Comparison of ENCODE assay signal across 20 mouse cellular contexts in genomic region chr10:24819526-24819925, GRCm38 (mm10). TPM values are rescaled to one million over a fixed set of nuclear protein-coding genes. Genes with fewer than 3 reads are reported as not detected.
DNase-seq lines count a peak whose midpoint lies in the region; ATAC-seq and TF ChIP-seq lines count a peak whose summit lies in the region.
"Had no signal": no experiment of that assay in that cellular context is flagged by ENCODE, and none has a peak within 500 bp of the region (broad histone marks: within the 10 kb centered on the region; RNA-seq: fewer than 3 reads in every experiment).

No protein-coding gene starts in this region.

- TF ChIP-seq POLR2A in ES-Bruce4 (IDR thresholded peaks at IDR 0.05; ENCODE audit: insufficient read depth, low read length) = no peak

- no peak overlapping the region for H3K9ac ChIP-seq in limb, embryonic 11.5 days (ENCODE audit: low read length)
- H3K9ac ChIP-seq in ES-Bruce4 (ENCODE audit: low read depth, poor library complexity, severe bottlenecking) = no peak overlapping the region
- no peak overlapping the region for H3K9ac ChIP-seq in liver, embryonic 12.5 days
- H3K9ac ChIP-seq: embryonic facial prominence, embryonic 12.5 days; forebrain, embryonic 13.5 days; forebrain, embryonic 15.5 days; forebrain, postnatal 0 days had no signal

- TF ChIP-seq CTCF in ES-Bruce4 (IDR thresholded peaks at IDR 0.05; ENCODE audit: low read depth, low read length) = no peak

- DNase-seq in limb, embryonic 11.5 days (ENCODE audit: low spot score) = peak; percentile 19
- no peak for DNase-seq in limb, embryonic 10.5 days (ENCODE audit: low spot score)
- DNase-seq in R1 (ENCODE audit: low read depth, low spot score) = peak; percentile 70
- no peak for DNase-seq in urinary bladder, postnatal 10 days (ENCODE audit: low spot score)
- DNase-seq: adrenal gland, adult 2 months; adrenal gland, postnatal 10 days; adrenal gland, postnatal 25 days; cerebellum, adult 11-12 months; cerebellum, adult 2 months; cerebellum, adult 9-10 months; cerebellum, postnatal 10 days; cerebellum, postnatal 25 days; forebrain, postnatal 0 days had no signal

- 52% methylated on average over 3 of the region's 3 CpGs for WGBS in limb, embryonic 11.5 days
- WGBS in limb, embryonic 10.5 days = 61% methylated on average over 3 of the region's 3 CpGs
- 75% methylated on average over 3 of the region's 3 CpGs for WGBS in liver, embryonic 12.5 days (ENCODE audit: insufficient replicate concordance)

- H3K9me3 ChIP-seq in limb, embryonic 11.5 days (ENCODE audit: control insufficient read depth, low read length) = no peaks in the 10 kb centered on the region
- no peaks in the 10 kb centered on the region for H3K9me3 ChIP-seq in limb, embryonic 10.5 days (replicated peaks)
- H3K9me3 ChIP-seq in ES-Bruce4 (replicated peaks; ENCODE audit: control insufficient read depth, insufficient read depth, low read length, poor library complexity, severe bottlenecking) = no peaks in the 10 kb centered on the region
- H3K9me3 ChIP-seq in liver, embryonic 12.5 days (replicated peaks) = no peaks in the 10 kb centered on the region
- H3K9me3 ChIP-seq: forebrain, embryonic 13.5 days; forebrain, embryonic 15.5 days had no signal

- H3K4me2 ChIP-seq in limb, embryonic 11.5 days (ENCODE audit: low read depth, severe bottlenecking) = no peak overlapping the region
- no peak overlapping the region for H3K4me2 ChIP-seq in liver, embryonic 12.5 days
- H3K4me2 ChIP-seq: embryonic facial prominence, embryonic 12.5 days; forebrain, embryonic 13.5 days; forebrain, embryonic 15.5 days had no signal

- no peak overlapping the region for H3K27ac ChIP-seq in limb, embryonic 11.5 days (replicated peaks; ENCODE audit: low read depth, low read length)
- no peak overlapping the region for H3K27ac ChIP-seq in limb, embryonic 10.5 days
- H3K27ac ChIP-seq in ES-Bruce4 (ENCODE audit: insufficient read depth, low read length) = peak overlapping the region; percentile 65
- no peak overlapping the region for H3K27ac ChIP-seq in liver, embryonic 12.5 days
- H3K27ac ChIP-seq: embryonic facial prominence, embryonic 12.5 days; forebrain, embryonic 13.5 days; forebrain, embryonic 15.5 days had no signal

- H3K36me3 ChIP-seq in limb, embryonic 11.5 days (ENCODE audit: control insufficient read depth, insufficient read depth, low read length) = no peaks in the 10 kb centered on the region
- peaks cover 2% of the 10 kb centered on the region; the same call in 1 of the 2 replicates for H3K36me3 ChIP-seq in limb, embryonic 10.5 days
- peaks cover 43% of the 10 kb centered on the region for H3K36me3 ChIP-seq in ES-Bruce4 (ENCODE audit: control insufficient read depth, insufficient read depth, low read length, poor library complexity, severe bottlenecking)
- no peaks in the 10 kb centered on the region for H3K36me3 ChIP-seq in liver, embryonic 12.5 days
- H3K36me3 ChIP-seq: embryonic facial prominence, embryonic 12.5 days; forebrain, embryonic 15.5 days had no signal

- no peak overlapping the region for H3K4me3 ChIP-seq in limb, embryonic 11.5 days (ENCODE audit: low read depth, low read length)
- no peak overlapping the region for H3K4me3 ChIP-seq in limb, embryonic 10.5 days
- H3K4me3 ChIP-seq in ES-Bruce4 (ENCODE audit: low read depth, low read length) = no peak overlapping the region
- no peak overlapping the region for H3K4me3 ChIP-seq in liver, embryonic 12.5 days
- H3K4me3 ChIP-seq: embryonic facial prominence, embryonic 12.5 days; forebrain, embryonic 13.5 days; forebrain, embryonic 15.5 days had no signal

- H3K4me1 ChIP-seq in limb, embryonic 11.5 days (ENCODE audit: control insufficient read depth, insufficient read depth, low read length) = no peaks in the 10 kb centered on the region
- H3K4me1 ChIP-seq in limb, embryonic 10.5 days = peaks cover 15% of the 10 kb centered on the region
- peaks cover 2% of the 10 kb centered on the region for H3K4me1 ChIP-seq in ES-Bruce4 (ENCODE audit: control insufficient read depth, insufficient read depth, low read length)
- peaks cover 29% of the 10 kb centered on the region for H3K4me1 ChIP-seq in liver, embryonic 12.5 days
- H3K4me1 ChIP-seq: forebrain, embryonic 13.5 days; forebrain, embryonic 15.5 days had no signal

- TF ChIP-seq EP300 in ES-Bruce4 (IDR thresholded peaks at IDR 0.05; ENCODE audit: insufficient read depth, low read depth, low read length) = 0 out of 2 replicates have a peak, but pooled peaks have one; percentile 28

- H3K27me3 ChIP-seq in limb, embryonic 11.5 days (ENCODE audit: control insufficient read depth, insufficient read depth, low read length) = no peaks in the 10 kb centered on the region
- no peaks in the 10 kb centered on the region for H3K27me3 ChIP-seq in limb, embryonic 10.5 days (ENCODE audit: low read depth, poor library complexity, severe bottlenecking)
- no peaks in the 10 kb centered on the region for H3K27me3 ChIP-seq in ES-Bruce4 (ENCODE audit: control insufficient read depth, insufficient read depth, low read length, poor library complexity, severe bottlenecking)
- 0 out of 2 replicates have a peak, but pooled peaks cover 3% of the 10 kb centered on the region for H3K27me3 ChIP-seq in liver, embryonic 12.5 days (replicated peaks)
- H3K27me3 ChIP-seq: embryonic facial prominence, embryonic 12.5 days; forebrain, embryonic 13.5 days; forebrain, embryonic 15.5 days had no signal

- no peak for ATAC-seq in limb, embryonic 11.5 days (ENCODE audit: insufficient number of reproducible peaks, low FRiP score, low TSS enrichment, low read depth)
- ATAC-seq in cerebellum, adult (ENCODE audit: insufficient number of reproducible peaks, low FRiP score, low TSS enrichment) = no peak
- ATAC-seq in liver, embryonic 12.5 days = no peak
- ATAC-seq: forebrain, embryonic 13.5 days; forebrain, embryonic 15.5 days; forebrain, postnatal 0 days; Patski had no signal

RNA-seq across cellular contexts. Expression of gene Enpp3, which starts 23.1 kb away (rescaled TPM):
- polyA plus RNA-seq in limb, embryonic 11.5 days (2014; fragmentation: Nextera tagmentation; extraction: Ambion mirVana) = 9.5 and 10.1 TPM in 2 replicates
- polyA plus RNA-seq in limb, embryonic 10.5 days (2016; fragmentation: Nextera tagmentation; extraction: Ambion mirVana) = 5.3 and 7.8 TPM in 2 replicates
- 74.7 and 74.9 TPM in 2 replicates for polyA plus RNA-seq in ES-Bruce4 (2011; ENCODE audit: insufficient read depth, insufficient read length, low read depth, missing spikeins)
- 1.3 and 2.1 TPM in 2 replicates for polyA plus RNA-seq in liver, embryonic 12.5 days (2016; fragmentation: Nextera tagmentation; extraction: Ambion mirVana)

RNA-seq across cellular contexts. Expression of gene Med23, which starts 50.3 kb away (rescaled TPM):
- 34.4 and 37.9 TPM in 2 replicates for polyA plus RNA-seq in limb, embryonic 11.5 days (2014; fragmentation: Nextera tagmentation; extraction: Ambion mirVana)
- 29.7 and 34.7 TPM in 2 replicates for polyA plus RNA-seq in limb, embryonic 10.5 days (2016; fragmentation: Nextera tagmentation; extraction: Ambion mirVana)
- polyA plus RNA-seq in ES-Bruce4 (2011; ENCODE audit: insufficient read depth, insufficient read length, low read depth, missing spikeins) = 38.6 and 43.2 TPM in 2 replicates
- polyA plus RNA-seq in liver, embryonic 12.5 days (2016; fragmentation: Nextera tagmentation; extraction: Ambion mirVana) = 11.3 and 11.6 TPM in 2 replicates

Comparison
In these comparisons a context has a peak if more than half of its experiments do, and no peak if none do; other contexts are left out.
1. DNase-seq: peak in limb, embryonic 11.5 days (single experiment) and R1 (single experiment); none in limb, embryonic 10.5 days (single experiment) and urinary bladder, postnatal 10 days (single experiment).